Mouse (Mus musculus) embryonic facial prominence, embryonic 14.5 days (tissue): ENCODE results near the gene Supt3. TPM values are rescaled to one million over a fixed set of nuclear protein-coding genes. Genes with fewer than 3 reads are reported as not detected.

Experiments used
- ATAC-seq: fragments of 200-750 bp; cut with Nextera tagmentation; 2 replicates; pipeline ENCODE4 v1.8.0; 2017; ENCODE audit warnings: low read depth, moderate number of reproducible peaks, moderate TSS enrichment
- DNase-seq: peaks from one replicate; pipeline ENCODE4 v3.0.0-alpha.2; 2015; ENCODE audit warnings: low spot score
- H3K27ac ChIP-seq: fragments of 300-500 bp; sonication (generic); replicated peaks from 2 replicates; pipeline ENCODE4 v1.5.1; 2014; ENCODE audit warnings: low read depth, mild to moderate bottlenecking, low read length, moderate library complexity
- H3K27me3 ChIP-seq: fragments of 300-500 bp; sonication (generic); replicated peaks from 2 replicates; pipeline ENCODE4 v1.6.1; 2014; ENCODE audit warnings: low read length; ENCODE audit not compliant: control insufficient read depth, insufficient read depth
- H3K36me3 ChIP-seq: fragments of 300-500 bp; sonication (generic); 2 replicates; pipeline ENCODE4 v1.6.1; 2014; ENCODE audit warnings: low read length, mixed read lengths; ENCODE audit not compliant: control insufficient read depth, insufficient read depth
- H3K4me1 ChIP-seq: fragments of 300-500 bp; sonication (generic); 2 replicates; pipeline ENCODE4 v1.6.1; 2014; ENCODE audit warnings: antibody characterized with exemption, low read length; ENCODE audit not compliant: control insufficient read depth, insufficient read depth
- H3K4me2 ChIP-seq: fragments of 300-500 bp; sonication (generic); 2 replicates; pipeline ENCODE4 v1.6.1; 2014; ENCODE audit warnings: low read depth, mild to moderate bottlenecking, low read length, moderate library complexity, mixed read lengths
- H3K4me3 ChIP-seq: fragments of 300-500 bp; sonication (generic); 2 replicates; pipeline ENCODE4 v1.5.1; 2014; ENCODE audit warnings: low read depth, mild to moderate bottlenecking, low read length
- H3K9ac ChIP-seq: fragments of 300-500 bp; sonication (generic); 2 replicates; pipeline ENCODE4 v1.6.1; 2014; ENCODE audit warnings: low read depth, mild to moderate bottlenecking, low read length, moderate library complexity, mixed read lengths
- H3K9me3 ChIP-seq: fragments of 300-500 bp; sonication (generic); 2 replicates; pipeline ENCODE4 v1.6.1; 2016; ENCODE audit warnings: low read length; ENCODE audit not compliant: control insufficient read depth
- WGBS: fragments of 180-500 bp; shearing (Covaris S2); extraction: QIAGEN DNeasy Blood & Tissue Kit; methylation state at CpG from one replicate; pipeline ENCODE4 v1.1.7; 2014; 5-methylcytosine and 5-hydroxymethylcytosine counted together
- polyA plus RNA-seq: library from polyadenylated mRNA; unstranded; fragments of >200 nt; fragmentation: Nextera tagmentation; extraction: Ambion mirVana; gene quantifications from 2 replicates; pipeline ENCODE4 v1.2.1, GENCODE M21; 2014

Gene Supt3
- polyA plus RNA-seq, 1 experiment from 2014 or later: 17.6 TPM

GRCm38 (mm10) chr17:45004477-45005170 lies 227.7 kb downstream of the Supt3 start:
- H3K9me3 ChIP-seq: no peaks in the 10 kb centered on the region
- WGBS: 54% methylated on average over 13 of the region's 13 CpGs
- H3K4me1 ChIP-seq: peaks cover 6% of the 10 kb centered on the region; the same call in 1 of the 2 replicates
- ATAC-seq: no peak
- no peak overlapping the region; the same call in 1 of the 2 replicates for H3K27ac ChIP-seq
- peak; percentile 76 for DNase-seq
- H3K9ac ChIP-seq: no peak overlapping the region
- H3K4me2 ChIP-seq: no peak overlapping the region; the same call in 1 of the 2 replicates
- H3K27me3 ChIP-seq: no peaks in the 10 kb centered on the region
- no peaks in the 10 kb centered on the region for H3K36me3 ChIP-seq
- no peak overlapping the region for H3K4me3 ChIP-seq

DNA sequence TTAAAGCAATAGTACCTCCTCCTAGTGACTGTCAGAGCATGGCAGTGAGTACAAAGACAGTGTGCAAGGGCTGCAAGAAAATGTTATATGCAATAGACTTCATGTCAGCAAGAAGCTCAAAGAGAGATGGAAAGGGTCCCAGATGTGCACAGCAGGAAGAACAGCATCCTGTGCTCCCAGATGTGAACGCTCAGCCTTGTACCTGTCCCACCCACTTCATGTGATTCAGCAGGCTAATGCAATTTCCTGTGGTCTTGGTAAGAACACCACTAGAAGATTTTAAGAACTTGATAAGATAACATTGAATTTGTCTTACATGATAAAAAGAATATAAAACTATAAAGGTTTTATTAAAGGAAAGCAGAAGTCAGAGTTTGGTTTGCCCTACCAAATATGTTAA lies 230.5 kb downstream of the Supt3 start:
- H3K4me3 ChIP-seq: no peak overlapping the region
- ATAC-seq (no peak), DNase-seq (no peak)
- H3K9me3 ChIP-seq: no peaks in the 10 kb centered on the region
- no peaks in the 10 kb centered on the region for H3K27me3 ChIP-seq
- WGBS: 45% methylated on average over 1 of the region's 1 CpGs
- peaks cover 6% of the 10 kb centered on the region; the same call in 1 of the 2 replicates for H3K4me1 ChIP-seq
- no peak overlapping the region for H3K4me2 ChIP-seq
- no peak overlapping the region for H3K9ac ChIP-seq
- H3K36me3 ChIP-seq: no peaks in the 10 kb centered on the region
- H3K27ac ChIP-seq: no peak overlapping the region

DNA sequence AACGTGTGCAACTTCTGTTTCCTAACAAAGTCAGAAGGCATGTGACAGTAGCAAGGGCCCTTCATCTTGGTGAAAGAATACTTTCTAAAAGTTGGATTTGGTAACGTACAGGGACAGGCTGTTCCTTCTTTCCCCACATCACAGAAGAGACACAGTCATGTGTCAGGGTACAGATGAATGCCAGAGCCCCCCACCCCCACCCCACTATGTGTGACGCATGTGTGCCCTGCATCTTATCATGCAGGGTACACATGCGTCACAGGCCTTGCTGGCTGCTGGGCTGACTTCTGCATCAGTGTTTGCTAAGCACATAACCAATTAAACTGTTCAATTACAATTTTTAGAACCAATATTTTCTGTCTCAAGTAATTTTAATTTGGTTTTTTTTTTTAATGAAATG lies 231.7 kb downstream of the Supt3 start:
- Histone ChIP-seq H3K27ac (no peak overlapping the region), H3K9me3 (no peaks in the 10 kb centered on the region), H3K4me1 (peaks cover 6% of the 10 kb centered on the region; the same call in 1 of the 2 replicates), H3K4me3 (no peak overlapping the region), H3K27me3 (no peaks in the 10 kb centered on the region), H3K4me2 (no peak overlapping the region), H3K36me3 (no peaks in the 10 kb centered on the region), H3K9ac (no peak overlapping the region)
- ATAC-seq (no peak), DNase-seq (no peak)
- 41% methylated on average over 4 of the region's 4 CpGs for WGBS

DNA sequence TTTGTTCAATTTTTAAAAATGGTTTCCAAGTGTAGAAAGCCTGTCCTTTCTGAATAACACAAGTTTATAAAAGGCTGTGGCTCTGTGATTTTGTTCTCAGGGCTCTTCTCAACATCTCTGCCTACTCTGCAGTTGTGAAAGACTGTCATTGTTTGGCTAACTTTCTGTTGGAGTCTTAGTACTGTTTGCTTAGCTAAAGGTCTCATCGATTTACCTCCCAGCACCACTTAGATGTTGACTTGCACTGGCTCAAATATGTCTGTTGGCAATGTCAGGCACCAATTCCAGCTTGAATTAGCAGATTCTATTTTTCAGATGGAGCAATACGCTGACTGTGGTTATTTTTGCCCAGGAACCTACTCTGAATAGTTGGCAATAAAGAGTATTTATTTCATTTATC lies 233.5 kb downstream of the Supt3 start:
- H3K27ac ChIP-seq: no peak overlapping the region
- no peaks in the 10 kb centered on the region for H3K36me3 ChIP-seq
- H3K4me2 ChIP-seq: no peak overlapping the region
- DNase-seq: no peak
- no peaks in the 10 kb centered on the region for H3K4me1 ChIP-seq
- H3K9ac ChIP-seq: no peak overlapping the region
- H3K27me3 ChIP-seq: no peaks in the 10 kb centered on the region
- H3K9me3 ChIP-seq: no peaks in the 10 kb centered on the region
- WGBS: 70% methylated on average over 2 of the region's 2 CpGs
- no peak overlapping the region for H3K4me3 ChIP-seq
- no peak for ATAC-seq

- ATAC-seq (no peak), DNase-seq (no peak)
- Histone ChIP-seq H3K4me1 (peaks cover 5% of the 10 kb centered on the region; the same call in 1 of the 2 replicates), H3K4me3 (no peak overlapping the region), H3K4me2 (no peak overlapping the region), H3K36me3 (no peaks in the 10 kb centered on the region), H3K27me3 (no peaks in the 10 kb centered on the region), H3K9ac (no peak overlapping the region), H3K9me3 (no peaks in the 10 kb centered on the region), H3K27ac (no peak overlapping the region)
- 78% methylated on average over 4 of the region's 4 CpGs for WGBS
Observed at GRCm38 (mm10) chr17:45016746-45017145, 239.8 kb downstream of the Supt3 start.

DNA sequence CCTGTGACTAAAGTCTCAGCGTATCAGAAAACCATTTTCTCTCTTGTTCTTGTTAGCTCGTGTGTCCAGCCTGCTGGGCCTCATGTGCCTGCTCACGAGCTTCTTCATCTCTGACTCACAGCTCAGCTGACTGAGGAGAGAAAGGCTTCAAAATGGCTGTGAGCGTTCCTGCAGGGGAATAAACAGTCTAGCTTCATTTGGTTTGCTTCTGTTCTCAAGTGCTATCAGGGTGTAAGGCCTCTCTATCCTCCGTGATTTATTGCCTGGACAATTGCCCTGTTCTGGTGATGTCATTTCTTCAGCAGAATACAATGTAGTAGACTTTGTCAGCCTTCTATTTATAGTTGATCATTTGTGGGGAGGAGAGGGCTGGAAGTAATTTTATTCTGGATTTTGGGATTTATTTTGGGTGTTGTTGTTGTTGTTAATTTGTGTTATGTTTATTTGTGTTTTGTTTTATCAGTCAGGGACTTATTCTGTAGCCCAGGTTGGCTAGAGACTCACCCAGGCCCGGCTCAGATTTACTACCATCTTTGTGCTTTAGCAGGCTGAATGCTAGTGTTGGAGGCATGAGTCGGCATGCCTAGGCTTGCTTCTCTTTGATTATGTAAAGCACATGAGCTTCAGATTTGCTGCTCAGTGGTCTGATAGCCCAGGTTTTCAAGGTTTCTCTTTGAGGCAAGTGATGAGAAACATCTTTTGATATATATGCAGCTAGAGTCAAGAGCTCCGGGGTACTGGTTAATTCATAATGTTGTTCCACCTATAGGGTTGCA lies 243.4 kb downstream of the Supt3 start:
- ATAC-seq (no peak), DNase-seq (no peak)
- Histone ChIP-seq H3K9me3 (no peaks in the 10 kb centered on the region), H3K4me1 (peaks cover 5% of the 10 kb centered on the region; the same call in 1 of the 2 replicates), H3K4me2 (no peak overlapping the region), H3K36me3 (no peaks in the 10 kb centered on the region), H3K4me3 (no peak overlapping the region), H3K9ac (no peak overlapping the region), H3K27me3 (no peaks in the 10 kb centered on the region), H3K27ac (no peak overlapping the region)
- WGBS: 65% methylated on average over 8 of the region's 8 CpGs

GRCm38 (mm10) chr17:45028441-45028840 lies 251.5 kb downstream of the Supt3 start:
- Histone ChIP-seq H3K4me1 (peaks cover under 1% of the 10 kb centered on the region; the same call in 1 of the 2 replicates), H3K4me3 (no peak overlapping the region), H3K9me3 (no peaks in the 10 kb centered on the region), H3K9ac (no peak overlapping the region), H3K27me3 (no peaks in the 10 kb centered on the region), H3K27ac (no peak overlapping the region), H3K4me2 (no peak overlapping the region), H3K36me3 (no peaks in the 10 kb centered on the region)
- ATAC-seq: no peak
- WGBS: 41% methylated on average over 3 of the region's 3 CpGs
- DNase-seq: peak; percentile 32

DNA sequence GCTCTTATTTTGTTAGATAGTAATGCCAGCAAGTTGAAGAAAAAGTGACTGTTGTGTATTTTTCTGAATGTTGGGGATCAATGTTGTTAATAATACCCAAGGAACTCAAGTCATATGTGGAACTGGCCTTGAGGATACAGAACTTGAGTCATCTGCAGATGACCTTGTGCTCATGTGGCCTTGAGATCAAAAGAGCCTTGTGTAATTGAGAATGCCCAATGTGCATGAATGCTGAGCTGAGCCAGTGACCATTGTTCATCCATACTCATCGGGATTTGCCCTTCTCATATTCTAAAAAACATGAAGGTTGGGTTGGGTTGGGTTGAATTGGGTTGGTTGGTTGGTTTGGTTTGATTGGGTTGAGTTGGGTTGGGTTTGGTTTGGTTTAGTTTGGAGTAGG lies 252.2 kb downstream of the Supt3 start:
- Histone ChIP-seq H3K9ac (no peak overlapping the region), H3K9me3 (no peaks in the 10 kb centered on the region), H3K4me2 (no peak overlapping the region), H3K36me3 (no peaks in the 10 kb centered on the region), H3K4me3 (no peak overlapping the region), H3K4me1 (peaks cover 5% of the 10 kb centered on the region; the same call in 1 of the 2 replicates), H3K27me3 (no peaks in the 10 kb centered on the region), H3K27ac (no peak overlapping the region)
- WGBS: 91% methylated on average over 1 of the region's 1 CpGs
- no peak for DNase-seq
- no peak for ATAC-seq
